Mouse (Mus musculus) fat pad, adult 2 months (tissue): Measurements from ENCODE around the gene Gm17657.

Experiments
- DNase-seq: peaks from one replicate; pipeline ENCODE4 v3.0.0-alpha.2; 2011; ENCODE audit warnings: low read depth, low spot score; ENCODE audit errors: extremely low read depth

The Gm17657 gene

GRCm38 (mm10) chr17:29488978-29489970 is 60.2 kb downstream of the Gm17657 start:
- DNase-seq, result no peak

GRCm38 (mm10) chr17:29488257-29488977 is 61.0 kb downstream of the Gm17657 start:
- DNase-seq, result no peak

GRCm38 (mm10) chr17:29485336-29486233 is 63.9 kb downstream of the Gm17657 start:
- no peak for DNase-seq

GRCm38 (mm10) chr17:29484431-29484830 is 65.0 kb downstream of the Gm17657 start:
- DNase-seq, result no peak

- no peak for DNase-seq
These were observed 66.2 kb downstream of the Gm17657 start for GRCm38 (mm10) chr17:29483282-29483681.

- DNase-seq, result no peak
These were observed 66.8 kb downstream of the Gm17657 start for GRCm38 (mm10) chr17:29482632-29483031.

- DNase-seq, result no peak
These were observed 69.2 kb downstream of the Gm17657 start for GRCm38 (mm10) chr17:29480256-29480655.

GRCm38 (mm10) chr17:29478271-29478670 is 71.2 kb downstream of the Gm17657 start:
- DNase-seq, result no peak

- DNase-seq, result no peak
These were observed 72.1 kb downstream of the Gm17657 start for GRCm38 (mm10) chr17:29477357-29477756.

GRCm38 (mm10) chr17:29476461-29476860 is 73.0 kb downstream of the Gm17657 start:
- no peak for DNase-seq

- DNase-seq, result no peak
These were observed 74.3 kb downstream of the Gm17657 start for GRCm38 (mm10) chr17:29475142-29475541.

- DNase-seq, result no peak
These were observed 75.4 kb downstream of the Gm17657 start for GRCm38 (mm10) chr17:29474036-29474435.

GRCm38 (mm10) chr17:29473466-29473865 is 76.0 kb downstream of the Gm17657 start:
- DNase-seq, result no peak
